Mouse (Mus musculus): ENCODE measurements around the gene Pif1. TPM values are rescaled to one million over a fixed set of nuclear protein-coding genes. Genes with fewer than 3 reads are reported as not detected.
A peak's percentile ranks its signal among the peaks of the same experiment; 100 is the strongest.

Pif1 gene
- total and polyA plus RNA-seq, 2 experiments from 2014 or later = 1.0 to 3.7 TPM

DNA sequence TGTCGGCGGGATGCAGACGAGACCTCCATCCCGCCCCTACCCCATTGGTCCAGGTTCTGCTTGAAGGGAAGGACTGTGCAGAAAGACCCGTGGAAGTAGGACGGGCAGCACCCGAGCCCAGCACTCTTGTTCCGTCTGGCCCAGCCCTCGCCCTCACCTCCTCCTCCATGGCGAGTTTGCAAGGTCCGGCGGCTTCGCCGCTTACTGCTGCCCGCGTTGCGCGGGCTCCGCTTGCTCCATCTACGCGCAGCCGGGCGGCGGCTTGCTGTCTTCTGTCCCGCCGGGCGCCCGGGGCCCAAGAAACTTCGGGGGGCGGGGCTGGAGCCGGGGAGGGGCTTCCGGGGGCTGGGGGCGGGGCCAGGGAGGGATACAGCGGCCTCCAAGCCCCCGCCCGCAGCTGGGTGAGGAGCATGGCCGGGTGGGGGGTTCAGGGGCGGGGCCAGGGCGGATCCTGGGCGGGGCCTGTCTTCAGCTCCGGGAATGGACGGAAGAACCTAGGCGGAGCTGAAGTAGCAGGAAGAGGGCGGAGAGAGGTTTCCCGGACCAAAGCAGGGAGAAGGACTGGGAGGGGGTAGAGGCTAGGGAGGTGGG lies 7.1 kb upstream of the Pif1 start, which contains the start of gene Plekho2:
Gene Plekho2, minus strand, starts transcription at position 260 of the 591 bp plus-strand sequence.
- Histone ChIP-seq H3K4me3 (ENCODE audit: low read depth, low read length) (peak within 1 kb of the TSS; percentile 50), H3K9me3 (ENCODE audit: low read length) (no peaks in the 10 kb centered on the region), H3K27ac (ENCODE audit: low read depth, low read length) (peak within 1 kb of the TSS; percentile 50; the same call in 1 of the 2 replicates), H3K27me3 (ENCODE audit: insufficient read depth, low read length) (no peaks in the 10 kb centered on the region), H3K9ac (peak within 1 kb of the TSS; percentile 58), H3K36me3 (ENCODE audit: insufficient read depth) (no peaks in the 10 kb centered on the region), H3K4me2 (ENCODE audit: low read depth) (peak within 1 kb of the TSS; percentile 74), H3K4me1 (ENCODE audit: insufficient read depth) (no peaks in the 10 kb centered on the region)
- 1% methylated on average over 36 of the region's 45 CpGs for WGBS
- ATAC-seq = peak; percentile 93
- peak; percentile 92 for DNase-seq
- 0 out of 2 replicates have a peak, but pooled peaks have one; percentile 1 for TF ChIP-seq CTCF (IDR thresholded peaks at IDR 0.05; ENCODE audit: low read depth)

DNA sequence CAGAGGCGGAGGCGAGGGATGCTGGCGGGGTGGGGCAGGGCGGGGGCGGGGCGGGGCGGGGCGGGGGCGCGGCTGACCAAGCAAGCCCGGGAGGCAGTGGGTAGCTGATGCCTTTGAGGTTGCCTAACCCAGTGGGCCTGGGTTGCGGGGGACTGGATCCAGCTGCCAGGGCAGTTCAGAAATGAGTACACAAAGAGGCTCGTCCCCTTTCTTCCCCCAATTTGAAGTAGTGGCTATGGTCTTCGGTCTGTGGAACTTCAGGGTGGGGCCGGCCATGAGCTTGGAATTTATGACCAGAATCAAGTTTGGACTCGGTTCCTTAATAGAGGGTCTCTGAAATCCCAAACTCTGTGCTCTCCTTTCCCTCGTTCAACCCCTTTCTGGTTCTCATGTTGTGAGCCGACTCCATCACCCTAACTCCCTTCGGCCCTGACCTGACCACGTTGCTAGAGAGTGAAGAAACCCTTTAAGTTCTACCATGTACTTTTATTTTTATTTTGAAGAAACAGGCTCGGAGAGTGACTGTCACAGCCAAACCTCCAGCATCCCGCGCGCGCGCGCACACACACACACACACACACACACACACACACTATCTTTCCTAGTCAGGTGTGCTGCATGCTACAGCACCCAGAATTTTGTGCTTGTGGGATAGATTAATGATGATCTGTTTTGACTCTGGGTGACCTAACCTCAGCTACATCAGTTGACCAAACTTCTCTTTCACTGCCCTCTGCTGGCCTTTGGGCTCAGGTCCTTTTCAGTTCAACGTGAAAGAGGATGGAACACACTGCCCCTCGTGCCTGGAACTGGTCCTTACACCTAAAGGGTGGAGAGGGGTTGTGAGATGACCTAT lies 6.3 kb upstream of the Pif1 start:
- DNase-seq (peak; percentile 82), ATAC-seq (peak; percentile 67)
- Histone ChIP-seq H3K27ac (ENCODE audit: low read depth, low read length) (no peak overlapping the region), H3K9me3 (ENCODE audit: low read length) (no peaks in the 10 kb centered on the region), H3K4me2 (ENCODE audit: low read depth) (peak overlapping the region; percentile 74), H3K36me3 (ENCODE audit: insufficient read depth) (no peaks in the 10 kb centered on the region), H3K9ac (peak overlapping the region; percentile 58), H3K4me1 (ENCODE audit: insufficient read depth) (no peaks in the 10 kb centered on the region), H3K27me3 (ENCODE audit: insufficient read depth, low read length) (no peaks in the 10 kb centered on the region), H3K4me3 (ENCODE audit: low read depth, low read length) (peak overlapping the region; percentile 50)
- 9% methylated on average over 19 of the region's 29 CpGs for WGBS
- TF ChIP-seq CTCF (IDR thresholded peaks at IDR 0.05; ENCODE audit: low read depth) = peak; percentile 91

DNA sequence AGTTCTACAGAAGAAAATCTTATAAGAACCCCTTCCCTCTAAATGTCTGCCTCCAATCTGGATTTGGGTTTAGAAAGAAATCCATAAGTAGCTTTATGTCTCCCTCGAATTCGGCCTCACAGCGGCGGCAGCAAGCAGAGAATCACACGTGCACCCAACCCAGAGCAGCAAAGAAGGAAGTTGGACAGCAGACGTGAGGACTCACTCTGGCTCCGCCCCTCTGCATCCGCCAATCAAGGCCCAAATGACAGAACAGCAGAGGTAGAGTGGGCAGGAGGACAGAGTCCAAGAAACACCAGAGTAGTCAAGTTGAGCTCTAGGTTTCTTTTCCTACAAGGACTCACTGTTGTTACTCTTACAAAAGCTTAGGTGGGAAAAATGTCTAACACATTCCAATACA lies 3.9 kb upstream of the Pif1 start:
- WGBS = 27% methylated on average over 8 of the region's 8 CpGs

DNA sequence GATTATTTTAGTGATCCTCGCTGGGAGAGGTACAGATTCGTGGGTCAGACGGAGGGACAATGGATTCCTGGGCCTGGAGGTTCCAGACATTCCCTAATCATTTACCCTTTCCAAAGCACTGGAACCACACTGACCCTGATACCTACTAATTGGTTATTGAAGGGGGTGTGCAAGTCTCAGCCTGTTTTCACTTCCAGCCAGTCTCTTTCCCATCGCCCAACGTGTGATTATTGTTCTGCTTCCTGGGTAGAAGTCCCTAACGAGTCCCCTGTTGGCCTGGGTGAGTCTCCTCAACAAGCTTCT lies 261 bp downstream of the Pif1 start:
- no peaks in the 10 kb centered on the region for H3K9me3 ChIP-seq (ENCODE audit: low read length)
- peaks cover 10% of the 10 kb centered on the region; the same call in 1 of the 2 replicates for H3K4me1 ChIP-seq (ENCODE audit: insufficient read depth)
- H3K9ac ChIP-seq = peak overlapping the region; percentile 41; the same call in 1 of the 2 replicates
- H3K4me3 ChIP-seq (ENCODE audit: low read depth, low read length) = peak overlapping the region; percentile 44
- H3K27me3 ChIP-seq (ENCODE audit: insufficient read depth, low read length) = no peaks in the 10 kb centered on the region
- DNase-seq = no peak
- H3K4me2 ChIP-seq (ENCODE audit: low read depth) = peak overlapping the region; percentile 100
- 0 out of 2 replicates have a peak, but pooled peaks have one; percentile 5 for ATAC-seq
- no peak for TF ChIP-seq CTCF (IDR thresholded peaks at IDR 0.05; ENCODE audit: low read depth)
- no peak overlapping the region for H3K27ac ChIP-seq (ENCODE audit: low read depth, low read length)
- 0% methylated on average over 6 of the region's 6 CpGs for WGBS
- H3K36me3 ChIP-seq (ENCODE audit: insufficient read depth) = no peaks in the 10 kb centered on the region

More for the DNA sequence above, 3.9 kb upstream of the Pif1 start:
- Histone ChIP-seq H3K9ac (no peak overlapping the region), H3K36me3 (ENCODE audit: insufficient read depth) (no peaks in the 10 kb centered on the region), H3K27ac (ENCODE audit: low read depth, low read length) (no peak overlapping the region), H3K4me1 (ENCODE audit: insufficient read depth) (peaks cover 5% of the 10 kb centered on the region; the same call in 1 of the 2 replicates), H3K4me2 (ENCODE audit: low read depth) (no peak overlapping the region), H3K4me3 (ENCODE audit: low read depth, low read length) (no peak overlapping the region), H3K27me3 (ENCODE audit: insufficient read depth, low read length) (no peaks in the 10 kb centered on the region), H3K9me3 (ENCODE audit: low read length) (no peaks in the 10 kb centered on the region)
- ATAC-seq (no peak), DNase-seq (no peak)
- no peak for TF ChIP-seq CTCF (IDR thresholded peaks at IDR 0.05; ENCODE audit: low read depth)

DNA sequence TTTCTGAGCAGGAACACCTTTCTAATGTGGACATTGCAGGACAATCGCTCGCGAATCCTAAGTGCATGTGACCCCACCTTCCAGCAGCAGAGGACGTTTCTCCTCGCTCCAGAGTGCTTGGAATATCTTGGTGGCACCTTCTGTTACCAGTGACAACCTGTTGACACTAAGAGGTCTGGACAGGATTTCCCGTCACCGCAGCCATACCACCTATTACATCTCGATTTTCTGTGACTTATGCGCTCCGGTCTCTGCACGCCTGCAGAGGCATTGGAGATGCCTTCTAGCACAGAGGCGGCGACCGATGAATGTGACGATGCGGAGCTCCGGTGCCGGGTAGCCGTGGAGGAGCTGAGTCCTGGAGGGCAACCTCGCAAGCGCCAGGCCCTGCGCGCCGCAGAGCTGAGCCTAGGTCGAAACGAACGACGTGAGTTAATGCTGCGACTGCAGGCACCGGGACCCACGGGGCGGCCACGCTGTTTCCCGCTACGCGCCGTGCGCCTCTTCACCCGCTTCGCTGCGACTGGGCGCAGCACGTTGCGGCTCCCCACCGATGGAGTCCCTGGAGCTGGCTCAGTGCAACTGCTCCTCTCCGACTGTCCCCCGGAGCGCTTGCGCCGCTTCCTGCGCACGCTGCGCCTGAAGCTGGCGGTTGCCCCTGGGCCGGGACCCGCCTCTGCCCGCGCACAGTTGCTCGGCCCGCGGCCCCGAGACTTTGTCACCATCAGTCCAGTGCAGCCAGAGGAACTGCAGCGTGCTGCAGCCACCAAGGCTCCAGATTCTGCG lies 806 bp downstream of the Pif1 start:
- 0 out of 2 replicates have a peak, but pooled peaks have one; percentile 9 for TF ChIP-seq CTCF (IDR thresholded peaks at IDR 0.05; ENCODE audit: low read depth)
- Histone ChIP-seq H3K27ac (ENCODE audit: low read depth, low read length) (no peak overlapping the region), H3K36me3 (ENCODE audit: insufficient read depth) (no peaks in the 10 kb centered on the region), H3K9ac (peak overlapping the region; percentile 41), H3K4me2 (ENCODE audit: low read depth) (peak overlapping the region; percentile 100), H3K4me1 (ENCODE audit: insufficient read depth) (peaks cover 10% of the 10 kb centered on the region; the same call in 1 of the 2 replicates), H3K4me3 (ENCODE audit: low read depth, low read length) (peak overlapping the region; percentile 44), H3K9me3 (ENCODE audit: low read length) (no peaks in the 10 kb centered on the region), H3K27me3 (ENCODE audit: insufficient read depth, low read length) (no peaks in the 10 kb centered on the region)
- ATAC-seq = peak; percentile 38
- no peak for DNase-seq
- 0% methylated on average over 64 of the region's 64 CpGs for WGBS

DNA sequence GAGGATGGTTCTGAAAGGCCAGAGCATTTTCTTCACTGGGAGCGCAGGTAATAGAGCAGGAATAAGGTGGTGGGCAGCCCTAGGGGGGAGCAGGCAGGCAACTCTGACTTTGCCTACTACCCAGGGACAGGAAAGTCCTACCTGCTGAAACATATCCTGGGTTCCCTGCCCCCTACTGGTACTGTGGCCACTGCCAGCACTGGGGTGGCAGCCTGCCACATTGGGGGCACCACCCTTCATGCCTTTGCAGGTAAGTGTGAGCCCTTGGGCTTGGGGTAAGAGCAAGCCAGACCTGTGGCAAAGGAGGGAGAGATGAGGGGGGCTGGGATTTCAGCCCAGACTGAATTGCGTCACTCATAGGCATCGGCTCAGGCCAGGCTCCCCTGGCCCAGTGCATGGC lies 2.1 kb downstream of the Pif1 start:
- no peak for TF ChIP-seq CTCF (IDR thresholded peaks at IDR 0.05; ENCODE audit: low read depth)
- no peak for ATAC-seq
- Histone ChIP-seq H3K4me2 (ENCODE audit: low read depth) (peak overlapping the region; percentile 100; the same call in 1 of the 2 replicates), H3K27me3 (ENCODE audit: insufficient read depth, low read length) (no peaks in the 10 kb centered on the region), H3K9me3 (ENCODE audit: low read length) (no peaks in the 10 kb centered on the region), H3K4me3 (ENCODE audit: low read depth, low read length) (no peak overlapping the region), H3K27ac (ENCODE audit: low read depth, low read length) (no peak overlapping the region), H3K36me3 (ENCODE audit: insufficient read depth) (no peaks in the 10 kb centered on the region), H3K4me1 (ENCODE audit: insufficient read depth) (peaks cover 10% of the 10 kb centered on the region; the same call in 1 of the 2 replicates), H3K9ac (0 out of 2 replicates have a peak overlapping the region, but pooled peaks have one; percentile 10)
- 87% methylated on average over 3 of the region's 3 CpGs for WGBS
- no peak for DNase-seq

All from forebrain, postnatal 0 days (tissue).